Mouse (Mus musculus) CH12.LX (cell line): ENCODE data around the gene Zdhhc19. TPM values are rescaled to one million over a fixed set of nuclear protein-coding genes. Genes with fewer than 3 reads are reported as not detected.

Source experiments
- DNase-seq: peaks from one replicate; pipeline ENCODE4 v3.0.0-alpha.2; 2013; ENCODE audit errors: extremely low read depth
- H3K27ac ChIP-seq: 2 replicates; pipeline ENCODE4 v1.5.1; 2012; ENCODE audit warnings: low read depth, mild to moderate bottlenecking, control low read depth, moderate library complexity; ENCODE audit not compliant: insufficient read depth
- H3K27me3 ChIP-seq: replicated peaks from 2 replicates; pipeline ENCODE3; 2012; ENCODE audit warnings: inconsistent platforms
- H3K36me3 ChIP-seq, 2 experiments: replicated peaks in 1 of 2; 2 replicates each; pipeline versions ENCODE3 to v1.6.1; 2012; ENCODE audit warnings: inconsistent platforms in 1 of 2, low read length in 1 of 2, mild to moderate bottlenecking in 1 of 2, mixed read lengths in 1 of 2, moderate library complexity in 1 of 2; ENCODE audit not compliant: control insufficient read depth in 1 of 2, insufficient read depth in 1 of 2
- H3K4me1 ChIP-seq, 2 experiments: 2 replicates each; pipeline ENCODE4 v1.6.1; 2012; ENCODE audit warnings: inconsistent platforms in 1 of 2, moderate library complexity in 1 of 2; ENCODE audit not compliant: insufficient read depth in 2 of 2, control insufficient read depth in 1 of 2
- H3K4me2 ChIP-seq: 2 replicates; pipeline ENCODE4 v1.6.1; 2012; ENCODE audit warnings: low read depth, mild to moderate bottlenecking, control low read depth; ENCODE audit not compliant: poor library complexity, insufficient read depth, severe bottlenecking
- H3K4me3 ChIP-seq, 3 experiments: fragments of 150-350 bp in 1 of 3; sonication (generic) in 1 of 3; replicated peaks in 1 of 3; 2 replicates each; pipeline versions ENCODE3 to v1.5.1; 2011 to 2012; ENCODE audit warnings: low read depth in 2 of 3, low read length in 2 of 3, mild to moderate bottlenecking in 2 of 3, moderate library complexity in 2 of 3, control low read depth in 1 of 3, improper control_type of control experiment in 1 of 3, inconsistent platforms in 1 of 3, mixed read lengths in 1 of 3; ENCODE audit not compliant: poor library complexity in 1 of 3
- H3K79me2 ChIP-seq: replicated peaks from 2 replicates; pipeline ENCODE4 v1.6.1; 2012; ENCODE audit warnings: mild to moderate bottlenecking, moderate library complexity; ENCODE audit not compliant: control insufficient read depth, poor library complexity, insufficient read depth, severe bottlenecking; ENCODE audit errors: extremely low read depth
- H3K9ac ChIP-seq: 2 replicates; pipeline ENCODE4 v1.6.1; 2012; ENCODE audit warnings: low read depth, mild to moderate bottlenecking, control low read depth, moderate library complexity; ENCODE audit not compliant: insufficient read depth
- H3K9me3 ChIP-seq: replicated peaks from 2 replicates; pipeline ENCODE3; 2012; ENCODE audit warnings: low read length, inconsistent platforms, mixed read lengths
- CHD1 ChIP-seq: IDR thresholded peaks from 2 replicates; pipeline ENCODE4 v1.6.1; 2012; ENCODE audit warnings: low read depth, low read length, improper control_type of control experiment, inconsistent platforms
- CHD2 ChIP-seq: IDR thresholded peaks from 2 replicates; pipeline ENCODE4 v1.6.1; 2011; ENCODE audit warnings: low read length, improper control_type of control experiment
- CTCF ChIP-seq, 2 experiments: IDR thresholded peaks in 1 of 2; conservative IDR thresholded peaks in 1 of 2; 2 replicates each; pipeline ENCODE4 v1.5.1; 2011 to 2012; ENCODE audit warnings: low read depth in 2 of 2, low read length in 2 of 2, improper control_type of control experiment in 1 of 2, inconsistent platforms in 1 of 2, mild to moderate bottlenecking in 1 of 2, moderate library complexity in 1 of 2
- ETS1 ChIP-seq: conservative IDR thresholded peaks from 2 replicates; pipeline ENCODE4 v1.6.1; 2012; ENCODE audit warnings: low read depth, mild to moderate bottlenecking, inconsistent platforms, low read length, improper control_type of control experiment, moderate library complexity
- GABPA ChIP-seq: IDR thresholded peaks from 2 replicates; pipeline ENCODE4 v1.6.1; 2012; ENCODE audit warnings: low read depth, low read length, improper control_type of control experiment, inconsistent platforms; ENCODE audit not compliant: insufficient replicate concordance
- HCFC1 ChIP-seq: IDR thresholded peaks from 2 replicates; pipeline ENCODE4 v1.6.1; 2012; ENCODE audit warnings: low read depth, mild to moderate bottlenecking, inconsistent platforms, low read length, improper control_type of control experiment
- JUND ChIP-seq: conservative IDR thresholded peaks from 2 replicates; pipeline ENCODE4 v1.6.1; 2011; ENCODE audit warnings: low read depth, low read length, improper control_type of control experiment
- MAZ ChIP-seq: IDR thresholded peaks from 2 replicates; pipeline ENCODE4 v1.6.1; 2012; ENCODE audit warnings: low read depth, mild to moderate bottlenecking, inconsistent platforms, low read length, improper control_type of control experiment, moderate library complexity
- MEF2A ChIP-seq: IDR thresholded peaks from 2 replicates; pipeline ENCODE4 v1.6.1; 2014; ENCODE audit warnings: low read depth, mild to moderate bottlenecking, inconsistent platforms, low read length, improper control_type of control experiment, borderline replicate concordance
- MXI1 ChIP-seq: IDR thresholded peaks from 2 replicates; pipeline ENCODE4 v1.6.1; 2011; ENCODE audit warnings: mild to moderate bottlenecking, low read depth, low read length, improper control_type of control experiment
- MYC ChIP-seq: IDR thresholded peaks from 2 replicates; pipeline ENCODE4 v1.6.1; 2011; ENCODE audit warnings: low read depth, mild to moderate bottlenecking, improper control_type of control experiment, low read length
- PAX5 ChIP-seq: IDR thresholded peaks from 2 replicates; pipeline ENCODE4 v1.6.1; 2012; ENCODE audit warnings: low read length, inconsistent platforms, mixed read lengths
- SIN3A ChIP-seq: IDR thresholded peaks from 2 replicates; pipeline ENCODE4 v1.6.1; 2012; ENCODE audit warnings: low read length, improper control_type of control experiment, inconsistent platforms
- TBP ChIP-seq: conservative IDR thresholded peaks from 2 replicates; pipeline ENCODE4 v1.6.1; 2011; ENCODE audit warnings: low read depth, low read length, improper control_type of control experiment
- UBTF ChIP-seq: IDR thresholded peaks from 2 replicates; pipeline ENCODE4 v1.6.1; 2012; ENCODE audit warnings: low read depth, mild to moderate bottlenecking, inconsistent platforms, low read length, improper control_type of control experiment, moderate library complexity
- USF1 ChIP-seq: IDR thresholded peaks from 2 replicates; pipeline ENCODE4 v1.6.1; 2014; ENCODE audit warnings: low read depth, mild to moderate bottlenecking, inconsistent platforms, low read length, improper control_type of control experiment
- USF2 ChIP-seq: conservative IDR thresholded peaks from 2 replicates; pipeline ENCODE4 v1.6.1; 2011; ENCODE audit warnings: low read depth, low read length, improper control_type of control experiment
- ZKSCAN1 ChIP-seq: IDR thresholded peaks from 2 replicates; pipeline ENCODE4 v1.6.1; 2012; ENCODE audit warnings: low read depth, inconsistent platforms, low read length, improper control_type of control experiment, borderline replicate concordance
- dilution Hi-C: fragments of 300-500 bp; cut with MboI; formaldehyde crosslinking; loops from 2 replicates; pipeline ENCODE4 v1.14.3; 2020; ENCODE audit warnings: low sequenced_read_pairs; ENCODE audit not compliant: extremely low pct_unique_long_range_greater_than_20kb, extremely low pct_ligation_motif_present
- in situ Hi-C: fragments of 300-500 bp; cut with MboI; formaldehyde crosslinking; loops from 3 replicates; pipeline ENCODE4 v1.14.3; 2019; ENCODE audit warnings: low sequenced_read_pairs, low pct_ligation_motif_present, low pct_unique_long_range_greater_than_20kb, mixed read lengths
- polyA plus RNA-seq: library from polyadenylated mRNA; unstranded; fragments of >175 nt; gene quantifications from 2 replicates; pipeline ENCODE4 v1.2.1, GENCODE M21; 2012; ENCODE audit warnings: low read depth; ENCODE audit not compliant: insufficient read length
- total RNA-seq, 2 experiments: library from RNA; depleted of rRNA; stranded (reverse); fragments of 300-350 nt in 1 of 2; fragments of >200 nt in 1 of 2; gene quantifications; 2 replicates each; pipeline ENCODE4 v1.2.3; 2012 to 2014

Zdhhc19 gene
- total and polyA plus RNA-seq, 3 experiments: not detected

GRCm38 (mm10) chr16:32479415-32479814 lies 16.6 kb upstream of the Zdhhc19 start:
- H3K27me3 ChIP-seq: peaks cover 2% of the 10 kb centered on the region
- TF ChIP-seq MYC (no peak), GABPA (no peak), MAZ (no peak), MXI1 (no peak), ZKSCAN1 (no peak), SIN3A (no peak), UBTF (no peak), TBP (no peak), USF1 (no peak), USF2 (no peak), PAX5 (no peak), MEF2A (no peak), JUND (no peak), HCFC1 (no peak), ETS1 (no peak), CTCF (conservative IDR thresholded peaks at IDR 0.05 in 1 of 2, IDR thresholded peaks at IDR 0.05 in 1 of 2; ENCODE audit: low read depth in 2 of 2, low read length in 2 of 2) (no peak)
- peaks cover 0 to 3% of the 10 kb centered on the region in 2 experiments; a peak in 1 of 4 replicates for H3K4me1 ChIP-seq
- H3K36me3 ChIP-seq: no peaks in the 10 kb centered on the region
- DNase-seq: no peak
- H3K79me2 ChIP-seq: no peaks in the 10 kb centered on the region
- dilution Hi-C loops (no loop called here), in situ Hi-C loops (no loop called here)
- no peak overlapping the region for H3K27ac ChIP-seq
- H3K9ac ChIP-seq: no peak overlapping the region
- H3K9me3 ChIP-seq: no peaks in the 10 kb centered on the region
- H3K4me2 ChIP-seq: no peak overlapping the region
- H3K4me3 ChIP-seq: no peak overlapping the region

- Histone ChIP-seq H3K79me2 (no peaks in the 10 kb centered on the region), H3K4me2 (no peak overlapping the region), H3K4me3 (no peak overlapping the region), H3K36me3 (no peaks in the 10 kb centered on the region), H3K9me3 (no peaks in the 10 kb centered on the region), H3K27me3 (peaks cover 4% of the 10 kb centered on the region), H3K4me1 (peaks cover 0 to 6% of the 10 kb centered on the region in 2 experiments; a peak in 2 of 4 replicates), H3K27ac (no peak overlapping the region), H3K9ac (no peak overlapping the region)
- TF ChIP-seq CHD2 (no peak), PAX5 (no peak), CHD1 (no peak)
- DNase-seq: no peak
- in situ Hi-C loops: no loop called here
- dilution Hi-C loops: no loop called here
Observed at GRCm38 (mm10) chr16:32484431-32484871, 11.6 kb upstream of the Zdhhc19 start.
